Mouse (Mus musculus): ENCODE results near the gene Nova2. TPM values are rescaled to one million over a fixed set of nuclear protein-coding genes. Genes with fewer than 3 reads are reported as not detected.
A peak's percentile ranks its signal among the peaks of the same experiment; 100 is the strongest.

Nova2 gene
- polyA plus RNA-seq, 1 experiment from 2014 or later, result 0.19 TPM

GRCm38 (mm10) chr7:18986503-18986902 is 60.8 kb downstream of the Nova2 start:
- no peak for DNase-seq (ENCODE audit: low read depth, low spot score)
- ChIA-PET POLR2A (interaction anchor here (1.3 kb wide), 1 partner anchor 25 kb away, joined by 6 read pairs; no protein-coding TSS in a partner anchor), CTCF (no interaction called here)
- in situ Hi-C loops (cut with MboI; ENCODE audit: low pct_unique_long_range_greater_than_20kb), result no loop called here
- no peaks in the 10 kb centered on the region for H3K27me3 ChIP-seq
- TF ChIP-seq CTCF (IDR thresholded peaks at IDR 0.05), result no peak
- no peak for ATAC-seq

- no peaks in the 10 kb centered on the region for H3K27me3 ChIP-seq
- no peak for TF ChIP-seq CTCF (IDR thresholded peaks at IDR 0.05)
- POLR2A ChIA-PET, result no interaction called here
- no peak for DNase-seq (ENCODE audit: low read depth, low spot score)
- in situ Hi-C loops (cut with MboI; ENCODE audit: low pct_unique_long_range_greater_than_20kb), result no loop called here
- ATAC-seq, result no peak
- CTCF ChIA-PET, result no interaction called here
Measured at GRCm38 (mm10) chr7:18987100-18987499, 61.4 kb downstream of the Nova2 start, which contains the start of gene Nanos2. TSS of gene Nanos2 (plus strand) at chr7:18987400.

GRCm38 (mm10) chr7:18987747-18988146 is 62.1 kb downstream of the Nova2 start:
- TF ChIP-seq CTCF (IDR thresholded peaks at IDR 0.05), result no peak
- CTCF ChIA-PET, result no interaction called here
- DNase-seq (ENCODE audit: low read depth, low spot score) (no peak), ATAC-seq (no peak)
- in situ Hi-C loops (cut with MboI; ENCODE audit: low pct_unique_long_range_greater_than_20kb), result no loop called here
- no peaks in the 10 kb centered on the region for H3K27me3 ChIP-seq
- POLR2A ChIA-PET, result no interaction called here

- ChIA-PET CTCF (no interaction called here), POLR2A (no interaction called here)
- ATAC-seq, result no peak
- no peaks in the 10 kb centered on the region for H3K27me3 ChIP-seq
- DNase-seq (ENCODE audit: low read depth, low spot score), result no peak
- no peak for TF ChIP-seq CTCF (IDR thresholded peaks at IDR 0.05)
- in situ Hi-C loops (cut with MboI; ENCODE audit: low pct_unique_long_range_greater_than_20kb), result no loop called here
Measured at GRCm38 (mm10) chr7:18988780-18989179, 63.1 kb downstream of the Nova2 start.

GRCm38 (mm10) chr7:18989995-18990394 is 64.3 kb downstream of the Nova2 start:
- ChIA-PET POLR2A (interaction anchor here (1.1 to 1.2 kb wide), 2 partner anchors 21 to 23 kb away, joined by 3 to 4 read pairs; no protein-coding TSS in a partner anchor), CTCF (interaction anchor here (0.8 to 1.0 kb wide), 3 partner anchors 9 to 98 kb away, joined by 3 to 5 read pairs (median 3); no protein-coding TSS in a partner anchor)
- ATAC-seq (no peak), DNase-seq (ENCODE audit: low read depth, low spot score) (no peak)
- in situ Hi-C loops (cut with MboI; ENCODE audit: low pct_unique_long_range_greater_than_20kb), result no loop called here
- H3K27me3 ChIP-seq, result no peaks in the 10 kb centered on the region
- TF ChIP-seq CTCF (IDR thresholded peaks at IDR 0.05), result no peak

GRCm38 (mm10) chr7:18990601-18991295 is 65.1 kb downstream of the Nova2 start, which contains the start of gene Mypop:
TSS of gene Mypop (plus strand) at chr7:18991245.
- no peak for TF ChIP-seq CTCF (IDR thresholded peaks at IDR 0.05)
- H3K27me3 ChIP-seq, result no peaks in the 10 kb centered on the region
- ATAC-seq, result peak; percentile 73
- DNase-seq (ENCODE audit: low read depth, low spot score), result peak; percentile 100
- in situ Hi-C loops (cut with MboI; ENCODE audit: low pct_unique_long_range_greater_than_20kb), result no loop called here
- ChIA-PET POLR2A (interaction anchor here (1.0 to 1.1 kb wide), 2 partner anchors 12 to 23 kb away, joined by 3 to 5 read pairs; no protein-coding TSS in a partner anchor), CTCF (interaction anchor here (0.8 to 1.0 kb wide), 3 partner anchors 8 to 98 kb away, joined by 3 to 5 read pairs (median 3); no protein-coding TSS in a partner anchor)

- no peaks in the 10 kb centered on the region for H3K27me3 ChIP-seq
- DNase-seq (ENCODE audit: low read depth, low spot score) (no peak), ATAC-seq (no peak)
- in situ Hi-C loops (cut with MboI; ENCODE audit: low pct_unique_long_range_greater_than_20kb), result no loop called here
- ChIA-PET POLR2A (no interaction called here), CTCF (no interaction called here)
- no peak for TF ChIP-seq CTCF (IDR thresholded peaks at IDR 0.05)
Measured at GRCm38 (mm10) chr7:18991660-18992293, 66.1 kb downstream of the Nova2 start.

GRCm38 (mm10) chr7:18992294-18992675 is 66.6 kb downstream of the Nova2 start:
- ATAC-seq (no peak), DNase-seq (ENCODE audit: low read depth, low spot score) (no peak)
- in situ Hi-C loops (cut with MboI; ENCODE audit: low pct_unique_long_range_greater_than_20kb), result no loop called here
- H3K27me3 ChIP-seq, result no peaks in the 10 kb centered on the region
- ChIA-PET POLR2A (no interaction called here), CTCF (no interaction called here)
- no peak for TF ChIP-seq CTCF (IDR thresholded peaks at IDR 0.05)

GRCm38 (mm10) chr7:18993036-18993435 is 67.3 kb downstream of the Nova2 start:
- TF ChIP-seq CTCF (IDR thresholded peaks at IDR 0.05), result no peak
- CTCF ChIA-PET, result no interaction called here
- no peaks in the 10 kb centered on the region for H3K27me3 ChIP-seq
- POLR2A ChIA-PET, result no interaction called here
- in situ Hi-C loops (cut with MboI; ENCODE audit: low pct_unique_long_range_greater_than_20kb), result no loop called here
- ATAC-seq (no peak), DNase-seq (ENCODE audit: low read depth, low spot score) (no peak)

- TF ChIP-seq CTCF (IDR thresholded peaks at IDR 0.05), result no peak
- no peaks in the 10 kb centered on the region for H3K27me3 ChIP-seq
- ATAC-seq (no peak), DNase-seq (ENCODE audit: low read depth, low spot score) (no peak)
- in situ Hi-C loops (cut with MboI; ENCODE audit: low pct_unique_long_range_greater_than_20kb), result no loop called here
- ChIA-PET POLR2A (no interaction called here), CTCF (interaction anchor here (1.0 kb wide), 1 partner anchor 9 kb away, joined by 3 read pairs; no protein-coding TSS in a partner anchor)
Measured at GRCm38 (mm10) chr7:18998835-18999234, 73.1 kb downstream of the Nova2 start.

GRCm38 (mm10) chr7:19000421-19000820 is 74.7 kb downstream of the Nova2 start:
- CTCF ChIA-PET, result no interaction called here

More at GRCm38 (mm10) chr7:19000421-19000820, 74.7 kb downstream of the Nova2 start:
- in situ Hi-C loops (cut with MboI; ENCODE audit: low pct_unique_long_range_greater_than_20kb), result no loop called here
- POLR2A ChIA-PET, result no interaction called here
- DNase-seq (ENCODE audit: low read depth, low spot score), result no peak
- TF ChIP-seq CTCF (IDR thresholded peaks at IDR 0.05), result no peak
- H3K27me3 ChIP-seq, result no peaks in the 10 kb centered on the region
- ATAC-seq, result no peak

Data from Patski (cell line).